Mouse (Mus musculus) neural tube, embryonic 14.5 days (tissue): Measurements from ENCODE around the gene Gm3448. TPM values are rescaled to one million over a fixed set of nuclear protein-coding genes. Genes with fewer than 3 reads are reported as not detected.

Experiments
- ATAC-seq: fragments of 200-750 bp; cut with Nextera tagmentation; 2 replicates; pipeline ENCODE4 v1.8.0; 2017; ENCODE audit warnings: low read depth, mild to moderate bottlenecking, moderate TSS enrichment, moderate library complexity
- H3K27ac ChIP-seq: fragments of 300-500 bp; sonication (generic); 2 replicates; pipeline ENCODE4 v1.5.1; 2014; ENCODE audit warnings: low read depth, mild to moderate bottlenecking, control low read depth, low read length, moderate library complexity, mixed read lengths
- H3K27me3 ChIP-seq: fragments of 300-500 bp; sonication (generic); 2 replicates; pipeline ENCODE4 v1.6.1; 2014; ENCODE audit warnings: low read length; ENCODE audit not compliant: control insufficient read depth, insufficient read depth
- H3K36me3 ChIP-seq: fragments of 300-500 bp; sonication (generic); 2 replicates; pipeline ENCODE4 v1.6.1; 2014; ENCODE audit warnings: low read length, mixed read lengths; ENCODE audit not compliant: control insufficient read depth, insufficient read depth
- H3K4me1 ChIP-seq: fragments of 300-500 bp; sonication (generic); 2 replicates; pipeline ENCODE4 v1.6.1; 2014; ENCODE audit warnings: low read length; ENCODE audit not compliant: control insufficient read depth, insufficient read depth
- H3K4me2 ChIP-seq: fragments of 300-500 bp; sonication (generic); 2 replicates; pipeline ENCODE4 v1.6.1; 2014; ENCODE audit warnings: mild to moderate bottlenecking, low read depth, low read length, control low read depth
- H3K4me3 ChIP-seq: fragments of 300-500 bp; sonication (generic); 2 replicates; pipeline ENCODE4 v1.5.1; 2014; ENCODE audit warnings: low read depth, low read length, control low read depth, mixed read lengths
- H3K9ac ChIP-seq: fragments of 300-500 bp; sonication (generic); replicated peaks from 2 replicates; pipeline ENCODE4 v1.6.1; 2014; ENCODE audit warnings: low read depth, mild to moderate bottlenecking, control low read depth, low read length, mixed read lengths
- H3K9me3 ChIP-seq: fragments of 300-500 bp; sonication (generic); 2 replicates; pipeline ENCODE4 v1.6.1; 2016; ENCODE audit warnings: low read length; ENCODE audit not compliant: control insufficient read depth
- WGBS: fragments of 180-500 bp; shearing (Covaris S2); extraction: QIAGEN DNeasy Blood & Tissue Kit; methylation state at CpG from one replicate; pipeline ENCODE4 v1.1.7; 2014; 5-methylcytosine and 5-hydroxymethylcytosine counted together
- polyA plus RNA-seq: library from polyadenylated mRNA; unstranded; fragments of >200 nt; fragmentation: Nextera tagmentation; extraction: Ambion mirVana; gene quantifications from 2 replicates; pipeline ENCODE4 v1.2.1, GENCODE M21; 2014

Gm3448 gene
- polyA plus RNA-seq, 1 experiment from 2014 or later = 4.2 TPM

DNA sequence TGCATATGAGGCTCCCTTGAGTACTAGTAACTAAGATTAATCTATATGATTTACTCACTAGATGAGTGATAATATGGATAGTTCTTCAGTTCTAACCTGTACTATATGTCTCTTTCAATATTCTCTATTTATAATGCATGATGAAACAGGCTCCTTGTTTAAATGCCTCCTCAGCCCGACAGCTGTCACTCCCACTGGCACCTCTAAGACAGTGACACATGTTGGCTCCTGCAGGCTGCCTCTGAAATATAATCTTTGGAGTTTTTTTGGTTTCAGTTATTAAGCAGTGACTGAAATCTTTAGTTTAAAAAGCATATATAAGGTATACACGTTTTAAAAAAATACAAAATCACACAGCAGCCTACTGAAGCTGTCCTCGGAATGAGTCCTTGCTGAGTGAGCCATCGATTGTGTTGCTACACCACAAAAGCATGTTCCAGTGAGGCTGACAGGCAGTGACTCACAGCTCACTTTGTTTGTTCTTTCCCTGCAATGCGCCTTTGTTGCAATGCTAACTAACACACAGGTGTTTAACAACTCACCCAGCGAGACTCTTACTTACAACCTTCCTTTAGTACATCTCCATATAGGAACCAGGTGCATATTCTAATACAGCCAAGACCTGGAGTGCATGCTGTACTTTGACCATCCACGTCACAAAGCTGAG lies 92.0 kb downstream of the Gm3448 start:
- no peak overlapping the region for H3K9ac ChIP-seq
- no peak overlapping the region for H3K4me3 ChIP-seq
- ATAC-seq = no peak
- WGBS = 89% methylated on average over 7 of the region's 7 CpGs
- H3K4me1 ChIP-seq = peaks cover 3% of the 10 kb centered on the region; the same call in 1 of the 2 replicates
- no peak overlapping the region for H3K4me2 ChIP-seq
- H3K27me3 ChIP-seq = no peaks in the 10 kb centered on the region
- H3K9me3 ChIP-seq = no peaks in the 10 kb centered on the region
- H3K36me3 ChIP-seq = peaks cover 50% of the 10 kb centered on the region
- no peak overlapping the region for H3K27ac ChIP-seq

Other genes starting within 250 kb of the Gm3448 start
- gene Wdr27, start 98.4 kb downstream of the Gm3448 start, polyA plus RNA-seq = 7.8 and 10.2 TPM in 2 replicates
- 24.5 and 26.6 TPM in 2 replicates for gene 1600012H06Rik, start 98.4 kb downstream of the Gm3448 start, polyA plus RNA-seq
- 21.2 and 21.3 TPM in 2 replicates for gene Phf10, start 80.3 kb downstream of the Gm3448 start, polyA plus RNA-seq
- 6.9 and 7.7 TPM in 2 replicates for gene 9030025P20Rik, start 63.1 kb downstream of the Gm3448 start, polyA plus RNA-seq
- 1.3 TPM in 1 of 2 replicates, not detected in the other for gene Gm3417, start 62.7 kb downstream of the Gm3448 start, polyA plus RNA-seq
- 4.6 and 6.6 TPM in 2 replicates for gene Gm3435, start 31.4 kb downstream of the Gm3448 start, polyA plus RNA-seq
- 88.5 and 99.2 TPM in 2 replicates for gene Ermard, start 329 bp downstream of the Gm3448 start, polyA plus RNA-seq
- gene Tcte3, start within 50 bp of the Gm3448 start, polyA plus RNA-seq = 0.68 TPM in 1 of 2 replicates, not detected in the other